Mouse (Mus musculus): ENCODE measurements at regions not wholly inside any gene's neighbourhood (a gene's known extent, or its start where the extent isn't known, plus 50 kb on each side); places are given as distances from the start of the nearest gene placed in this dataset.
"Not testable (repeated sequence)": the region's sequence is repeated elsewhere in the genome, so short reads cannot be mapped to it uniquely, and the experiment has no call there.

- Histone ChIP-seq H3K36me3 (replicated peaks; ENCODE audit: low read length) (no peaks in the 10 kb centered on the region), H3K9me3 (0 out of 2 replicates have a peak, but pooled peaks cover 2% of the 10 kb centered on the region), H3K4me3 (replicated peaks) (no peak overlapping the region), H3K4me1 (peaks cover 20% of the 10 kb centered on the region), H3K27me3 (replicated peaks) (peaks cover 46% of the 10 kb centered on the region)
- no peak for TF ChIP-seq GATA1 (IDR thresholded peaks at IDR 0.05; ENCODE audit: borderline replicate concordance, low read length)
- no peak for TF ChIP-seq FLI1 (IDR thresholded peaks at IDR 0.05; ENCODE audit: low read length)
These were observed 73.7 kb downstream of the Adra2a start for GRCm38 (mm10) chr19:54117676-54118075.

- Histone ChIP-seq H3K4me1 (peaks cover 21% of the 10 kb centered on the region; the same call in 1 of the 2 replicates), H3K4me3 (replicated peaks) (no peak overlapping the region), H3K27me3 (replicated peaks) (peaks cover 11% of the 10 kb centered on the region), H3K9me3 (0 out of 2 replicates have a peak, but pooled peaks cover 2% of the 10 kb centered on the region), H3K36me3 (replicated peaks; ENCODE audit: low read length) (no peaks in the 10 kb centered on the region)
- no peak for TF ChIP-seq FLI1 (IDR thresholded peaks at IDR 0.05; ENCODE audit: low read length)
- TF ChIP-seq GATA1 (IDR thresholded peaks at IDR 0.05; ENCODE audit: borderline replicate concordance, low read length): no peak
These were observed 79.6 kb downstream of the Adra2a start for GRCm38 (mm10) chr19:54123586-54123985.

GRCm38 (mm10) chr19:54151766-54152165, 107.8 kb downstream of the Adra2a start:
- not testable (repeated sequence) for H3K4me3 ChIP-seq (replicated peaks); H3K9me3 ChIP-seq; H3K36me3 ChIP-seq (replicated peaks; ENCODE audit: low read length); H3K4me1 ChIP-seq
- peaks cover 37% of the 10 kb centered on the region for H3K27me3 ChIP-seq (replicated peaks)

GRCm38 (mm10) chr19:54154400-54154799, 110.4 kb downstream of the Adra2a start:
- no peaks in the 10 kb centered on the region for H3K36me3 ChIP-seq (replicated peaks; ENCODE audit: low read length)
- TF ChIP-seq FLI1 (IDR thresholded peaks at IDR 0.05; ENCODE audit: low read length): no peak
- TF ChIP-seq GATA1 (IDR thresholded peaks at IDR 0.05; ENCODE audit: borderline replicate concordance, low read length): no peak
- H3K27me3 ChIP-seq (replicated peaks): peaks cover 37% of the 10 kb centered on the region
- H3K4me1 ChIP-seq: peaks cover 5% of the 10 kb centered on the region; the same call in 1 of the 2 replicates
- H3K4me3 ChIP-seq (replicated peaks): no peak overlapping the region
- H3K9me3 ChIP-seq: no peaks in the 10 kb centered on the region

GRCm38 (mm10) chr19:54170361-54170760, 126.4 kb downstream of the Adra2a start:
- peaks cover 13% of the 10 kb centered on the region for H3K27me3 ChIP-seq (replicated peaks)
- no peaks in the 10 kb centered on the region for H3K4me1 ChIP-seq
- no peak overlapping the region for H3K4me3 ChIP-seq (replicated peaks)
- H3K9me3 ChIP-seq: peaks cover 3% of the 10 kb centered on the region; the same call in 1 of the 2 replicates
- no peaks in the 10 kb centered on the region for H3K36me3 ChIP-seq (replicated peaks; ENCODE audit: low read length)
- TF ChIP-seq FLI1 (IDR thresholded peaks at IDR 0.05; ENCODE audit: low read length): no peak

DNA sequence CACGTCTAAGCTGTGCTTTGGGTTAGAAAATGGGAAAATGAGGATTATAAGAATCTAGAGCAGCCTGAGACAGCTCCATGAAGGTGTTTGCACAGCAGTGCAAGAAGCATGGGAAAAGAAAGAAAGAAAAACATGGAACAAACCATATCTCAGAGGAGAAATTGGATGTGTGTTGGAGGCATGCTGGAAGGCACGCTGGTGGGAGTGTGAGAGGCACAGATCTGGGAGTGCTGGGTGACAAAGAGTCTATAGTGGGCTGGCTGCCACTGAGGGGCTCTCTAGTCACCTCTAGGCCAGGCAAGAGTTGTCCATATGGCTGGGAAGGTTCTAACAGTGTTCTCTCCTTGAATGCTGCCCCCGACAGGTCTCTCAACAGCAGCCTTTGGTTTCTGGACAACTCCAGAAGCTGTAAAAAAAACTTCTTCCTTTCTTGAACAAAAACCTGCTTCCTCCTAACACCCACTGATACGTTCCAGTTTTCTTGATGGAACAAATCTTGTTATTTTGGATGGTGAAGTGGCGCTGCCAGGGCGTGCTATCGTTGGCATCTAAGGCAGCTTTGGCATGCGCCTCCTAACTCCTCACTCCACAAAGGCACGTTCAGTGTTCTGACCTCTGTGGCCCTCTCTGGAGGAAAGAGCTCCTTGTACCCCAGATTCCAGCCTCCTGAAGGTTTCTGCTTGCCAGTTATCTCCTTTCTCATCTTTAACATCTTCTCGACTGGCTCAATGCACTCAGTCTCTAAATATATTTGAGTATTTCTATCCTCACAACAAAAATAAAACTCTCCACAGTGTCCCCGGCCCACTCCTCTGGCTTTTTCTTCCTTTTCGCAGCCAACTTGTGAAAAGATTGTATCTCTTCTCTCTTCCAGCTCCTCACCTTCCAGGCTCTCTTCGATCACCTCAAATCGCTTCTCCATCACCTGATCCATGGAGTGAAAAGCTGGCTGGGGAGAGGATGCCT, 130.4 kb downstream of the Adra2a start:
- Histone ChIP-seq H3K4me1 (no peaks in the 10 kb centered on the region), H3K36me3 (replicated peaks; ENCODE audit: low read length) (no peaks in the 10 kb centered on the region), H3K27me3 (replicated peaks) (peaks cover 13% of the 10 kb centered on the region), H3K4me3 (replicated peaks) (no peak overlapping the region), H3K9me3 (no peaks in the 10 kb centered on the region)
- no peak for TF ChIP-seq FLI1 (IDR thresholded peaks at IDR 0.05; ENCODE audit: low read length)
- no peak for TF ChIP-seq GATA1 (IDR thresholded peaks at IDR 0.05; ENCODE audit: borderline replicate concordance, low read length)

GRCm38 (mm10) chr19:54175766-54176165, 131.8 kb downstream of the Adra2a start:
- Histone ChIP-seq H3K36me3 (replicated peaks; ENCODE audit: low read length) (no peaks in the 10 kb centered on the region), H3K4me3 (replicated peaks) (no peak overlapping the region), H3K9me3 (no peaks in the 10 kb centered on the region), H3K27me3 (replicated peaks) (peaks cover 11% of the 10 kb centered on the region), H3K4me1 (no peaks in the 10 kb centered on the region)
- no peak for TF ChIP-seq FLI1 (IDR thresholded peaks at IDR 0.05; ENCODE audit: low read length)
- no peak for TF ChIP-seq GATA1 (IDR thresholded peaks at IDR 0.05; ENCODE audit: borderline replicate concordance, low read length)

GRCm38 (mm10) chr19:54177491-54177890, 133.5 kb downstream of the Adra2a start:
- no peak for TF ChIP-seq GATA1 (IDR thresholded peaks at IDR 0.05; ENCODE audit: borderline replicate concordance, low read length)
- TF ChIP-seq FLI1 (IDR thresholded peaks at IDR 0.05; ENCODE audit: low read length): no peak
- peaks cover 9% of the 10 kb centered on the region for H3K27me3 ChIP-seq (replicated peaks)
- no peaks in the 10 kb centered on the region; the same call in 1 of the 2 replicates for H3K9me3 ChIP-seq
- no peak overlapping the region for H3K4me3 ChIP-seq (replicated peaks)
- H3K4me1 ChIP-seq: no peaks in the 10 kb centered on the region
- H3K36me3 ChIP-seq (replicated peaks; ENCODE audit: low read length): no peaks in the 10 kb centered on the region

DNA sequence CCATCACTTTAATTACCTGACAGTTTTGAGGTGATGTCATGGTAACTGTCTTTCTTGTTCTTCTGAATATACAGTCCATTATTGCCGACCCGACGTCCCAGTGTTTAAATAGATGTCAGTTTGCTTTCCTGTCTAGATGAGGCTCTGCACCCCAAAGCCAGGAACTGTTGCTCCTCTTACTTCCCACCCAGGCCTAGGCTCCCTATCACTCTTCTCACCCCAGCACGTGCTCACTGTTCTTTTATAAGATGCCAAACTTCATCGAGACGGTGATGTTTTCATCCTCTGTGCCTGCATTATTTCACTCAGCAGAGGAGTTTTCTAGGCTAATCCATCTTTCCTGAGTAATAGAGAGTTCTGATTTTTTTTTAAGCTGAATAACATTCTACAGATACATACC, 156.5 kb downstream of the Adra2a start:
- Histone ChIP-seq H3K4me1 (no peaks in the 10 kb centered on the region), H3K27me3 (replicated peaks) (peaks cover 2% of the 10 kb centered on the region), H3K4me3 (replicated peaks) (no peak overlapping the region)

DNA sequence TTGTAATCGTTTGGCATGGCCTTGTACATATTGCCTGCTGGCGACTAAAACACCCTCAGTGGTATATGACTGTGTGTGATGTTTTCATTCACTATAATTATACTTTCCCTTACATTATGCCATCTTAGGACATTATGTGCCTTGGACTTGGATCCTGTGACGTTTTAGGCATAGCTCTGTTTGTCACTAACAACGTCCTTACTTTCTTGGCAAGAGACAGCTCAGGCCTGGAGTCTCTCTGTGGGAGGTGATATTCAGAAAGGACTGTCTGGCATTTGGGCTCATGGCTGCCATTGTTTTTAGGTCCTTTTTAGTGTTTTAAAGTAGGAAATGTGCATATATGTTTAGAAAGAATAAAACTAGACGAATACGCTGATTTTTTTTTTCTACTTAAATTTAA, 158.5 kb downstream of the Adra2a start:
- no peaks in the 10 kb centered on the region for H3K4me1 ChIP-seq
- TF ChIP-seq FLI1 (IDR thresholded peaks at IDR 0.05; ENCODE audit: low read length) (no peak), GATA1 (IDR thresholded peaks at IDR 0.05; ENCODE audit: borderline replicate concordance, low read length) (no peak)
- H3K36me3 ChIP-seq (replicated peaks; ENCODE audit: low read length): no peaks in the 10 kb centered on the region
- no peaks in the 10 kb centered on the region for H3K9me3 ChIP-seq
- H3K4me3 ChIP-seq (replicated peaks): no peak overlapping the region
- H3K27me3 ChIP-seq (replicated peaks): peaks cover 2% of the 10 kb centered on the region

More for the DNA sequence above, 156.5 kb downstream of the Adra2a start:
- Histone ChIP-seq H3K36me3 (replicated peaks; ENCODE audit: low read length) (no peaks in the 10 kb centered on the region), H3K9me3 (0 out of 2 replicates have a peak, but pooled peaks cover 3% of the 10 kb centered on the region)
- TF ChIP-seq FLI1 (IDR thresholded peaks at IDR 0.05; ENCODE audit: low read length): no peak
- no peak for TF ChIP-seq GATA1 (IDR thresholded peaks at IDR 0.05; ENCODE audit: borderline replicate concordance, low read length)

Measured in megakaryocyte, embryonic 14.5 days (primary cell).